Mouse (Mus musculus) heart, postnatal 14 days (tissue): Measurements from ENCODE around the gene Ddx39b. TPM values are rescaled to one million over a fixed set of nuclear protein-coding genes. Genes with fewer than 3 reads are reported as not detected.
"Not testable (repeated sequence)": the region's sequence is repeated elsewhere in the genome, so short reads cannot be mapped to it uniquely, and the experiment has no call there.

ENCODE experiments used
- DNase-seq, 2 experiments: peaks; one replicate each; pipeline ENCODE4 v3.0.0; 2021 to 2022
- intact Hi-C: fragments of 180-260 bp; cut with DNase I; formaldehyde crosslinking; loops from one replicate; pipeline ENCODE4 v1.15.1; 2025
- microRNA-seq, 2 experiments: library from miRNA; unstranded; fragments of <30 nt; microRNA quantifications; one replicate each; pipeline ENCODE4 v1.2.0; 2021 to 2022
- total RNA-seq, 2 experiments: library from RNA; stranded (reverse); gene quantifications; 2 replicates each; pipeline ENCODE4 v1.2.3; 2021

Ddx39b gene
- total RNA-seq, 2 experiments from 2014 or later = 107 to 118 TPM

- no peak for DNase-seq
- intact Hi-C loops = no loop called here
Observed at GRCm38 (mm10) chr17:35285431-35285830, 43.9 kb downstream of the Ddx39b start.

- intact Hi-C loops = not testable (repeated sequence)
- peak; percentile 60 to 72 for DNase-seq
Observed at GRCm38 (mm10) chr17:35295796-35296195, 54.2 kb downstream of the Ddx39b start.

GRCm38 (mm10) chr17:35300261-35300945 is 58.9 kb downstream of the Ddx39b start:
- intact Hi-C loops = loop anchor here (5.0 kb wide), 1 partner anchor 43 kb away; no protein-coding TSS in a partner anchor

GRCm38 (mm10) chr17:35301645-35302258 is 60.2 kb downstream of the Ddx39b start:
- peak; percentile 90 to 96 for DNase-seq
- intact Hi-C loops = loop anchor here (1.0 to 5.0 kb wide), 2 partner anchors 44 to 1332 kb away; no protein-coding TSS in a partner anchor

More at GRCm38 (mm10) chr17:35300261-35300945, 58.9 kb downstream of the Ddx39b start:
- not testable (repeated sequence) for DNase-seq

- no peak for DNase-seq
- intact Hi-C loops = loop anchor here (1.0 to 5.0 kb wide), 2 partner anchors 46 to 1337 kb away; no protein-coding TSS in a partner anchor
Observed at GRCm38 (mm10) chr17:35303271-35303670, 61.7 kb downstream of the Ddx39b start.

Small RNA genes lying within 50 kb of the gene (microRNA-seq; reads per million reads assigned to microRNA genes)
- gene Mir6973a (0 reads per million in 2 experiments), gene Mir6974 (0 to 0.24 reads per million in 2 experiments), gene Mir6975 (0.54 to 1.4 reads per million in 2 experiments), gene Mir8094 (0 reads per million in 2 experiments)

Other genes with a start within 250 kb of the Ddx39b start
- gene Vars, start 240.8 kb upstream of the Ddx39b start, total RNA-seq = 10 to 100 TPM; 24.5 to 26.0 TPM
- gene Vwa7, start 225.2 kb upstream of the Ddx39b start, total RNA-seq = 1 to 10 TPM; 5.3 to 5.9 TPM
- gene Sapcd1, start 213.7 kb upstream of the Ddx39b start, total RNA-seq = under 1 TPM; 0.34 to 0.48 TPM
- 1 to 10 TPM; 1.6 to 2.0 TPM for gene Msh5, start 195.0 kb upstream of the Ddx39b start, total RNA-seq
- gene Clic1, start 191.8 kb upstream of the Ddx39b start, total RNA-seq = 10 to 100 TPM; 61.6 to 72.9 TPM
- gene Ddah2, start 182.7 kb upstream of the Ddx39b start, total RNA-seq = 10 to 100 TPM; 49.3 to 50.0 TPM
- not detected for gene Ly6g6c, start 176.4 kb upstream of the Ddx39b start, total RNA-seq
- gene Mpig6b, start 175.6 kb upstream of the Ddx39b start, total RNA-seq = under 1 TPM; 0.61 to 0.74 TPM
- not detected for gene Ly6g6e, start 164.8 kb upstream of the Ddx39b start, total RNA-seq
- gene Ly6g6d, start 163.7 kb upstream of the Ddx39b start, total RNA-seq = 1 to 10 TPM in 1 of 2 experiments, under 1 TPM in 1; 0.67 to 3.3 TPM
- not detected for gene Ly6g6f, start 156.1 kb upstream of the Ddx39b start, total RNA-seq
- 10 to 100 TPM; 53.7 to 56.7 TPM for gene Abhd16a, start 152.5 kb upstream of the Ddx39b start, total RNA-seq
- gene Ly6g5c, start 133.5 kb upstream of the Ddx39b start, total RNA-seq = not detected
- gene Ly6g5b, start 126.3 kb upstream of the Ddx39b start, total RNA-seq = under 1 TPM in 1 of 2 experiments, not detected in 1; 0.41 TPM
- 1 to 10 TPM; 7.0 to 7.7 TPM for gene Gpank1, start 120.3 kb upstream of the Ddx39b start, total RNA-seq
- 100 to 1,000 TPM; 172 to 176 TPM for gene Csnk2b, start 119.7 kb upstream of the Ddx39b start, total RNA-seq
- gene D17H6S53E, start 115.4 kb upstream of the Ddx39b start, total RNA-seq = 10 to 100 TPM; 28.0 to 29.6 TPM
- gene Apom, start 109.7 kb upstream of the Ddx39b start, total RNA-seq = not detected
- 100 to 1,000 TPM; 237 to 245 TPM for gene Bag6, start 106.6 kb upstream of the Ddx39b start, total RNA-seq
- 100 to 1,000 TPM; 148 to 174 TPM for gene Prrc2a, start 76.8 kb upstream of the Ddx39b start, total RNA-seq
- 1 to 10 TPM; 1.4 to 2.8 TPM for gene Aif1, start 65.7 kb upstream of the Ddx39b start, total RNA-seq
- gene Lst1, start 53.3 kb upstream of the Ddx39b start, total RNA-seq = 1 to 10 TPM; 3.8 to 4.0 TPM
- 1 to 10 TPM; 1.2 to 3.8 TPM for gene Ltb, start 47.3 kb upstream of the Ddx39b start, total RNA-seq
- gene Tnf, start 39.7 kb upstream of the Ddx39b start, total RNA-seq = under 1 TPM; 0.29 to 0.39 TPM
- under 1 TPM in 1 of 2 experiments, not detected in 1; 0.20 TPM for gene Lta, start 36.4 kb upstream of the Ddx39b start, total RNA-seq
- under 1 TPM in 1 of 2 experiments, not detected in 1; 0.71 TPM for gene Gm16181, start 20.9 kb upstream of the Ddx39b start, total RNA-seq
- 1 to 10 TPM; 4.1 to 4.4 TPM for gene Atp6v1g2, start 8.1 kb upstream of the Ddx39b start, total RNA-seq
- 10 to 100 TPM in 1 of 2 experiments, 1 to 10 TPM in 1; 8.4 to 10.4 TPM for gene Nfkbil1, start 6.0 kb upstream of the Ddx39b start, total RNA-seq
- gene H2-D1, start 21.0 kb downstream of the Ddx39b start, total RNA-seq = 10 to 100 TPM; 77.3 to 77.5 TPM
- 1 to 10 TPM in 1 of 2 experiments, under 1 TPM in 1; 0.57 to 1.2 TPM for gene H2-Q1, start 78.7 kb downstream of the Ddx39b start, total RNA-seq
- gene H2-Q2, start 100.5 kb downstream of the Ddx39b start, total RNA-seq = 1 to 10 TPM; 1.1 to 3.7 TPM
- 1 to 10 TPM; 9.2 to 9.8 TPM for gene H2-Q4, start 137.9 kb downstream of the Ddx39b start, total RNA-seq
- under 1 TPM; 0.31 to 0.80 TPM for gene H2-Q6, start 183.1 kb downstream of the Ddx39b start, total RNA-seq
- gene H2-Q7, start 197.4 kb downstream of the Ddx39b start, total RNA-seq = 1 to 10 TPM; 1.3 to 1.9 TPM
- gene H2-Q10, start 228.3 kb downstream of the Ddx39b start, total RNA-seq = under 1 TPM; 0.12 to 0.20 TPM